Mouse (Mus musculus): Measurements from ENCODE around the gene Tbcc.

Tbcc gene

DNA sequence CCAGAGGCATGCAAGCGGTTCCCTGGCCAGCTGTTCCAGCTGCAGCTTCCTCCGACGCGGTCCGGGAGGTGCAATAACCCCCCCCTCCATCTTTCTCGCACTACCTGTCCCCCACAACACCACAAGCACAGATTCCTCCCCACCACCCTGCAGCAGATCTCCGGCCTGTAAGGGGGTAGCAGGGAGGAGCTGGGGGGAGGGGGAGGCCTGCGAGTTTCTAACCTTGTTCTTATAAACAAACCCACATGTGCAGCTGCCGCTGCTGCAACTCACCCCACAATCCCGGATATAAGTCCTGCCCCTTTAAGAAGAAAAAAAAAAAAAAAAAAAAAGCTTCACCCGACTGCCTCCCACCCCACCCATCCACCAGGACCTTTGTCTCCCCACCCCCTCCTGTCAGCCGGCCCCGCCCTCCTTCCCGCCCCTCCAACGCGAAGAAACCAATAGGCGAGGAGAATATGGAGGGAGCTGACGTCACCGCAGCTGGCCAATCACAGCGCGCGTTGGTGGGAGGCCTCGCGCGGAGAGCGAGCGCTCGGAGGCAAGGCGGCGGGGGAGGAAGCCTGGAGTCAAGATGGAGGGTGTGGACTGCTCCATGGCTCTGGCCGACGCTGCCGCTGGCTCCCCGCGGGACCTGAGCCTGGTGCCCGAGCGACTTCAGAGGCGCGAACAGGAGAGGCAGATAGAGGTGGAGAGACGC is at the start of gene Tbcc:
Gene Tbcc (plus strand): TSS at position 569 of the 700 bp plus-strand sequence.
- POLR2A ChIA-PET, result interaction anchor here (0.5 to 14.4 kb wide), 164 partner anchors 8 to 1537 kb away, joined by 3 to 179 read pairs (median 4); partner anchors contain the start of genes 2310039H08Rik (in 4 of the 4), Bicral (in 4 of the 4), Rpl7l1 (in 3 of the 4) and Ppp2r5d (in 2 of the 4)

DNA sequence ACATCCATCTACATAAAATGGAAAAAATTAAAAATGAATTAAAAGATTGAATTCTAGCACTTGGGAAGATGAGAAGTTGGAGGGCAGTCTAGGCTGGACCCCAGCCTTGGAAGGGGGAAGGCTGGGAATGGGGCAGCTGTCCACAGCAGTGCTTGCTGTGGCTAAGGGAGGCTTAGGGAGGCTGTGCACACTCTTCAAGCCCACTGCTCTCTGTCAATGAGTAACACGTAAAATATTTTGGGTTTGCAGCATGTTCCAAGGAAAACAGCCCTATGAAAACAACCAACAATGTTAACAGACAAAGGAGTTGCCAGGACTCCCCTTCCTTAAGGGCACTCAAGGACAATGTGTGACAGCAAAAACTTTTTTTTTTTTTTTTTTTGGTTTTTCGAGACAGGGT is 47.5 kb upstream of the Tbcc start:
- CTCF ChIA-PET, result no interaction called here
- POLR2A ChIA-PET, result interaction anchor here in 3 of 4 experiments (0.9 to 29.3 kb wide), 31 partner anchors 7 to 138 kb away, joined by 3 to 674 read pairs (median 11); partner anchors contain the start of genes Tbcc (in 3 of the 3), Rpl7l1 (in 2 of the 3), 2310039H08Rik (in 1 of the 3) and Bicral (in 1 of the 3)

More for the DNA sequence above, at the start of gene Tbcc:
- CTCF ChIA-PET, result interaction anchor here (0.5 to 1.7 kb wide), 60 partner anchors 9 to 1706 kb away, joined by 3 to 18 read pairs (median 4); partner anchors contain the start of genes 2310039H08Rik (in 2 of the 4), Abcc10 (in 1 of the 4), Cnpy3 (in 1 of the 4) and Klhdc3 (in 1 of the 4)

DNA sequence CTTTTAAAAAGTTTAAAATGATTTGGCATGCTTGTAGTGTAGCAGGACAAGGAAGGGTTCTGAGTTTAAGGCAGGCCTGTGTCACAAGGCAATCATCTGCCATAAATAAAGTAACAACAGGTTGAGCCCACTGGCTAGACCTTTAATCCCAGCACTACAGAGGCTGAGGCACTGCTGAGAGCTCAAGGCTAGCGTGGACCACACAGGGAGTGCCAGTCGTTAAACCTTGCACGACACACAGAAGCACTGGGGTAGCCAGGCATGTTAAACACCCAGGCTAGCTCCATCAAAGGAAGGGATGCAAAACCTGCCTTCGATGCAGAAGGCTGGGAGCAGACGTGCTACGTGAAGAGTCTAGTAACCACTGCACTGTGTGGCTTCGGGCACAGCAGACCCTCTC is 46.8 kb upstream of the Tbcc start:
- ChIA-PET CTCF (interaction anchor here in 2 of 4 experiments (0.6 to 0.9 kb wide), 2 partner anchors 9 to 32 kb away, joined by 3 read pairs; no protein-coding TSS in a partner anchor), POLR2A (interaction anchor here (0.5 to 22.0 kb wide), 38 partner anchors 9 to 166 kb away, joined by 3 to 674 read pairs (median 13); partner anchors contain the start of genes Bicral (in 2 of the 4), Rpl7l1 (in 2 of the 4), Tbcc (in 2 of the 4) and 2310039H08Rik (in 1 of the 4))

DNA sequence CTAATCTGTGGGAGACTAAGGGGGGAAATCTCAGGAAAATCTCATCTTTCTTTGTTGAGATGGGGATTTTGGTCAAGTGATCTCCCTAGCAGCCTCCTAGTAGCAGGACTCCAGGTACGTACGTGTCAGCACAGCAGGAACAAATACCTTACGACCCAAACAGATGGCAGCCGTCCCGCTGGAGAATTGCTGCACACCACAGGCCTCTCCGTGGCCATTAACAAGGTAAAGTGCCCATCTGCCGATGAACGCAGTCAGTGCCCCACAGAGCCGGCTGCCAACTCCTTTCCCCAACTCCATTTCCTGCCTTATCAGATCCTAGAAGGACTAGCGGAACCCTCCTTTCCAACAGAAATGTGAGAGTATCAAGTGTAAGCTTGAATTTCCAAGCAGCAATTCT is 45.7 kb upstream of the Tbcc start:
- CTCF ChIA-PET, result interaction anchor here in 3 of 4 experiments (0.6 to 0.9 kb wide), 7 partner anchors 41 to 426 kb away, joined by 3 to 4 read pairs (median 3); partner anchors contain the start of gene Tbcc (in 1 of the 3)
- POLR2A ChIA-PET, result interaction anchor here (0.6 to 22.0 kb wide), 59 partner anchors 8 to 781 kb away, joined by 3 to 674 read pairs (median 16); partner anchors contain the start of genes Bicral (in 4 of the 4), Rpl7l1 (in 3 of the 4), Tbcc (in 3 of the 4) and 2310039H08Rik (in 2 of the 4)

DNA sequence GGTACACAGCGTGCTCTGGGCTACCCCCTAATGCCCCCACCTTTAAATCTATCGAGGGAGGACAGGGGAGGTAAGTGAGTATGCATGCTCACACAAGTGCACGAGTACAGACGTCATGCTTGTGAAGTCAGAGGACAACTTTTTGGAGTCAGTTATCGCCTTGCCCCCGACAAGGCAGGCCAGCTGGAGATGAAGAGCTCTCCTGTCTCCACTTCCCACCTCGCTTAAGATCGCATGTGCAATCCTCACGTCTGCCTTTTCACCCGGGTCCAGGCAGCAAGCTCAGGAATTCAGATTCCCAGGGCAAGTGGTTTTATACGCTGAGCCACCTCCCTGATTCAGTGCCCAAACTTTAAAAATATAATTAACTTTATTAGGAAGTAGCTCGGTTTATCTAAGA is 45.2 kb upstream of the Tbcc start:
- POLR2A ChIA-PET, result interaction anchor here (0.6 to 22.0 kb wide), 78 partner anchors 8 to 781 kb away, joined by 3 to 674 read pairs (median 7); partner anchors contain the start of genes Bicral (in 4 of the 4), 2310039H08Rik (in 3 of the 4), Rpl7l1 (in 3 of the 4) and Tbcc (in 3 of the 4)
- CTCF ChIA-PET, result interaction anchor here in 3 of 4 experiments (0.7 to 0.9 kb wide), 4 partner anchors 42 to 426 kb away, joined by 3 to 4 read pairs (median 4); partner anchors contain the start of gene Tbcc (in 1 of the 3)

DNA sequence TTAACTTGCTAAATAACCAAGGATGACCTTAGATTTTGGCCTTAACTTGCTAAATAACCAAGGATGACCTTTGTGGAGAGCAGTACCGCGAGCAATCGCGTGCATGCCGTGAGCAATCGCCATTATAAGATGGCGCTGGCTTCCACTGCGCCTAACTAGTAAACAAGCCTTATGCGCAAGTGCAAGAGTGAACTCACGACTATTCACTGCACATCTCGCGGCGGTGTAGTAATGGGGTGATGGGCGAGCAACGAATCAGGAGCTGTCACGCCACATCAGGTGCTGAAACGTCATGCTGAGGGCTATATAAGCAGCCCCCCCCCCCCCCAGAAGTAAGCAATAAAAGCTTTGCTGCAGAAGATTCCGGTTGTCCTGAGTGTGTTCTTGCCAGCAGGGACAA is 43.9 kb upstream of the Tbcc start:
- POLR2A ChIA-PET, result interaction anchor here (0.6 to 22.0 kb wide), 112 partner anchors 8 to 1079 kb away, joined by 3 to 674 read pairs (median 5); partner anchors contain the start of genes Bicral (in 3 of the 4), Cnpy3 (in 3 of the 4), Ppp2r5d (in 3 of the 4) and Rpl7l1 (in 3 of the 4)
- CTCF ChIA-PET, result interaction anchor here in 3 of 4 experiments (0.6 to 0.7 kb wide), 4 partner anchors 9 to 363 kb away, joined by 4 to 8 read pairs (median 6); no protein-coding TSS in a partner anchor

DNA sequence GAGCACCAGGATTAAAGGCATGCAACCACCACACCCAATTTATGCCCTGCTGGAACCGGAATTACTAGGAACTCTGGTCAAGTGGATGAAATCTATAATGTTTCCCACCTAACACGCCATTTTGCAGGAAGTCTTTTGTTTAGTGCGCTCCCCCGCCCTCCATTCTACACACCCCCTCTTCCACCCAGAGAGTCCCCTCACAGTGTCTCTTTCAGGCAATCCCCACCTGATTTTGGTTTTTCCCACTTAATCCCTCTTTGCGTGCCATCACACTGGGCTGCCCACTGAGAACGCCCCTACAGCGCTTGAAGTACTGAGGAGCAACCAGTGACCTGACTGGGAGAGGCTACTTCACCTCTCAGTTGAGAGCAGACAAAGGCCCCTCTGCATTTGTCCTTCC is 43.3 kb upstream of the Tbcc start:
- ChIA-PET CTCF (interaction anchor here (0.5 to 1.8 kb wide), 11 partner anchors 9 to 363 kb away, joined by 3 to 8 read pairs (median 4); partner anchors contain the start of genes Bicral (in 1 of the 4) and Rpl7l1 (in 1 of the 4)), POLR2A (interaction anchor here (0.6 to 22.0 kb wide), 110 partner anchors 7 to 1076 kb away, joined by 3 to 674 read pairs (median 5); partner anchors contain the start of genes Bicral (in 3 of the 4), Cnpy3 (in 3 of the 4), Ppp2r5d (in 3 of the 4) and Rpl7l1 (in 3 of the 4))

DNA sequence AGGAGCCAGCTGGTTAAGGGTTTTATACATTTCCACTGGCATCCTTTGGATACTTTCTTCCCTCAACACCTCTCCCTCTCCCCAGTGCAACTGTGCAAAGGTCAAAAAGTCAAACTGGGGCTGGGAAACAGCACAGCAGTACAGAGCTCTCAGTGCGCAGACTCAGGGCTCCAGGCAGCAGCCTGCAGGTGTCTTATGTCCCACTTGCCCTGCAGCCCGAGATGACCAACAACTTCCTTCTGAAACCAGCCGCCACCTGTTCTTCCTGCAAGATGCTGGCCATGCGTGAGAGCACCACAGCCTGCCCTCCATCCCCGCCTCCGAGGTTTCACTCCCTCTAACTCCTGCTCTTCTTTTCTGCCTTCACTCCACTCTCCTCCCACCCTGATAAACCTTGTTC is 37.8 kb upstream of the Tbcc start:
- ChIA-PET CTCF (interaction anchor here in 3 of 4 experiments (0.6 to 1.5 kb wide), 11 partner anchors 9 to 652 kb away, joined by 3 to 8 read pairs (median 4); no protein-coding TSS in a partner anchor), POLR2A (interaction anchor here (0.6 to 22.0 kb wide), 60 partner anchors 7 to 1171 kb away, joined by 3 to 674 read pairs (median 6); partner anchors contain the start of genes Rpl7l1 (in 3 of the 4), Tbcc (in 3 of the 4), 2310039H08Rik (in 1 of the 4) and Cnpy3 (in 1 of the 4))

DNA sequence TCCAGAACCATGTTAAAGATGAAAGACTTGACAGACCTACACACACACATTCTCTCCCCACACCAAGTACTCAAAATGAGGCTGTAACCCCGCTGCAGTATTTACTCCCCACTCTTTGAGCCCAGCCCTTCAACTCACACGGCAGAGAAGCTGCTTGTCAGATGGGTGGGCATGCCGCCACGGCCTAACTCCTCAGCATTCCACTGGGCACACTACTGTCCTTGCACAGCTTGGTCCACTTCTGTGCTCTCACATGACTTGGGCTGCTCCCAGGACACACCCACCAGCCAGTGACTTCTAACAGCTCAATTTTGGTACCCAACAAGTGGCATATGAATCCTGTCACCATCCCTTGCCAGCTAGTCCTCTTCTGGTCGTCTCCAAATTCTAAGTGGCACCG is 37.2 kb upstream of the Tbcc start:
- ChIA-PET POLR2A (interaction anchor here (0.6 to 22.0 kb wide), 60 partner anchors 7 to 1123 kb away, joined by 3 to 674 read pairs (median 6); partner anchors contain the start of genes Rpl7l1 (in 3 of the 4), Tbcc (in 3 of the 4), 2310039H08Rik (in 2 of the 4) and Cnpy3 (in 1 of the 4)), CTCF (interaction anchor here in 3 of 4 experiments (0.7 to 1.5 kb wide), 7 partner anchors 9 to 651 kb away, joined by 3 to 8 read pairs (median 4); no protein-coding TSS in a partner anchor)

DNA sequence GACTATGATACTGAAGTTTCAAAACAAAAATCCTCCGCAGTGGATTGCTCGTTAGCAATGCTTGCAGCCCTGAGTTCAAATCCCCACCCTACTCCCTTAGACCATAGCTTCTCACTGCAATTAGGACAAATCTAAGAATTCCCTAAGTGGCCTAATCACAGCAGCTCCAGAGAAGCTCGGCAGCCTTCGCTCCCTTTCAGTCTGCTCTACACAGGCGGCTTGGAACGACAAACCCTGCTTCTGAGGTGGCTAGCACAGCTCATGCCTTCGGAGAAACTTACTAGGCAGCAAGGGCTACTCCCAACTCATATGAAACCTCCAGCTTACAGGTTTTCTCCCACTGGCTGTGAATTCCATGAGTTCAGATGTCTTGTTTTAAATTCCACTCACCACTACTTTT is 36.4 kb upstream of the Tbcc start:
- CTCF ChIA-PET, result interaction anchor here (0.6 to 1.2 kb wide), 4 partner anchors 10 to 79 kb away, joined by 3 to 4 read pairs (median 3); partner anchors contain the start of gene Rpl7l1 (in 1 of the 4)
- POLR2A ChIA-PET, result interaction anchor here (0.6 to 22.0 kb wide), 53 partner anchors 8 to 243 kb away, joined by 3 to 674 read pairs (median 4); partner anchors contain the start of genes 2310039H08Rik (in 3 of the 4), Rpl7l1 (in 3 of the 4), Cnpy3 (in 2 of the 4) and Tbcc (in 2 of the 4)

DNA sequence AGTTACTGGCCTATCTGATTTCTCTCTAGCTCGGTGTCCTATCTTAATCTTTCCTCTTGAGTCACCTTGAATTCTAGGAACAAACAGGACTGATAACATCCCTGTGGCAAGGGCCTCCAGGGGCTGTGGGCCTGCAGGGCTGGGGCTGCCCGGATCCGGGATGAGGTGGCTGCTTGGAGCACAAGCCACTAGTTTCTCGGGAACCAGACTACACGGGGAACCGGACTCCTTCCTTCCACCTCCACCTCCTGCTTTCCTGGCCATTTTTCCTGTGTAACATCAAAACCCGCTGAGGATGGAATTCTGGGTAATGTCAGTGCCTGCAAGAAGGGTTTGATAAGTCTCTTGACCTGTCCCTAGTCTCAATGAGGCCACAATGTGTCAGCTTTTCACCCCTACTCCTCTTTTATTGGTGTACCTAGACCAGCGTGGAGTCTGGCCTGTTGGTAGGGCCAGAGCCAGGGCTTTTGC is 35.8 kb upstream of the Tbcc start:
- POLR2A ChIA-PET, result interaction anchor here (0.5 to 22.0 kb wide), 55 partner anchors 8 to 828 kb away, joined by 3 to 674 read pairs (median 4); partner anchors contain the start of genes Rpl7l1 (in 3 of the 4), Cnpy3 (in 2 of the 4), Tbcc (in 2 of the 4) and 2310039H08Rik (in 1 of the 4)

DNA sequence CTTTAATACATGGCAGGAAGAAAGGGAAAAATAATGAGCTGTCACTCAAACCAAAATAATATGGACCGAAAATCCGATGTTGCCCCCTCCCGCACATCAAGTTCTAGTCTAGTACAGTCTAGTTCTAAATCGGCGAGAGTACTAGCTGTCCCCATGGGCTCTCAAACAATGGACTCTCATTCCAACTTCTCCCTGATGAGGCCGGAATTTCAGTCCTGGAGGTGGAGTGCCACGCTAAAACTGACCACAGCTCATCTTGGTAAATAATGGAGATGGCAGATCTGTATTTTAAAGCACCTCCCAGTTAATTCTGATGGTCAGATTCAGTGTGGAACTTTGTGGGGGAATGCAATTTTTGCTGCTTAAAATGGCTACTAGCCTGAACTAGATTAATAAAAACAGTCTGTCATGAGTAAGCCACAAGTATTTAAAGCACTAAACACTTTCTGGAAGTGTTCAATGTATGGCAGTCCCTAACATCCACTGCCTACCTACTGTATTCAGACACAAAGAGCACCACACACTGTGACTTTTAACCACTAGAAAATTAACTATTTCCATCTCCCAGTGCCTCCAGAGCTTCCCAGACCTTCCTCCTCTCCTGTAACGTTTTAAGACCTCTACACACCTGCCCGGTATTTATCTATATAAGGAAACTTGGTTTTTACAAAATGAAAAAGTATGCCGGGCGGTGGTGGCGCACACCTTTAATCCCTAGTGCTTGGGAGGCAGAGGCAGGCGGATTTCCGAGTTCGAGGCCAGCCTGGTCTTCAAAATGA is 35.0 kb upstream of the Tbcc start:
- ChIA-PET POLR2A (interaction anchor here (0.5 to 22.0 kb wide), 49 partner anchors 8 to 1271 kb away, joined by 3 to 674 read pairs (median 4); partner anchors contain the start of genes Rpl7l1 (in 3 of the 4), Cnpy3 (in 2 of the 4), Tbcc (in 2 of the 4) and 2310039H08Rik (in 1 of the 4)), CTCF (interaction anchor here in 2 of 4 experiments (0.6 to 1.0 kb wide), 3 partner anchors 9 to 62 kb away, joined by 3 to 4 read pairs (median 3); no protein-coding TSS in a partner anchor)

More for the DNA sequence above, 35.8 kb upstream of the Tbcc start:
- CTCF ChIA-PET, result interaction anchor here in 2 of 4 experiments (0.5 to 1.0 kb wide), 4 partner anchors 9 to 72 kb away, joined by 3 to 5 read pairs (median 3); partner anchors contain the start of gene Rpl7l1 (in 1 of the 2)

DNA sequence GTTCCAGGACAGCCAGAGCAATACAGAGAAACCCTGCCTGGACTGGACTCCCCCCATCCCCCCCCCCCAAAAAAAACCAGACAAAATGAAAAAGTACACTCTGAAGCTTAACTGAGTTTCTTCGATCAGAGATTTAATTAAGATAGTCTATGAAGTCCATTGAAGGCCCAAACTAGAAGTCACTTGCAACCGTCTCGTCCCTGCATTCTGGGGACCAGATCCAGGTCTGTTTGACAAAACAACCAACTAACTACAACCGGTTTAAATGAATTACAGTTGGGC is 34.4 kb upstream of the Tbcc start:
- POLR2A ChIA-PET, result interaction anchor here (0.5 to 22.0 kb wide), 21 partner anchors 8 to 1255 kb away, joined by 3 to 674 read pairs (median 11); partner anchors contain the start of genes Rrp36 (in 1 of the 4), Taf8 (in 1 of the 4) and Tbcc (in 1 of the 4)

DNA sequence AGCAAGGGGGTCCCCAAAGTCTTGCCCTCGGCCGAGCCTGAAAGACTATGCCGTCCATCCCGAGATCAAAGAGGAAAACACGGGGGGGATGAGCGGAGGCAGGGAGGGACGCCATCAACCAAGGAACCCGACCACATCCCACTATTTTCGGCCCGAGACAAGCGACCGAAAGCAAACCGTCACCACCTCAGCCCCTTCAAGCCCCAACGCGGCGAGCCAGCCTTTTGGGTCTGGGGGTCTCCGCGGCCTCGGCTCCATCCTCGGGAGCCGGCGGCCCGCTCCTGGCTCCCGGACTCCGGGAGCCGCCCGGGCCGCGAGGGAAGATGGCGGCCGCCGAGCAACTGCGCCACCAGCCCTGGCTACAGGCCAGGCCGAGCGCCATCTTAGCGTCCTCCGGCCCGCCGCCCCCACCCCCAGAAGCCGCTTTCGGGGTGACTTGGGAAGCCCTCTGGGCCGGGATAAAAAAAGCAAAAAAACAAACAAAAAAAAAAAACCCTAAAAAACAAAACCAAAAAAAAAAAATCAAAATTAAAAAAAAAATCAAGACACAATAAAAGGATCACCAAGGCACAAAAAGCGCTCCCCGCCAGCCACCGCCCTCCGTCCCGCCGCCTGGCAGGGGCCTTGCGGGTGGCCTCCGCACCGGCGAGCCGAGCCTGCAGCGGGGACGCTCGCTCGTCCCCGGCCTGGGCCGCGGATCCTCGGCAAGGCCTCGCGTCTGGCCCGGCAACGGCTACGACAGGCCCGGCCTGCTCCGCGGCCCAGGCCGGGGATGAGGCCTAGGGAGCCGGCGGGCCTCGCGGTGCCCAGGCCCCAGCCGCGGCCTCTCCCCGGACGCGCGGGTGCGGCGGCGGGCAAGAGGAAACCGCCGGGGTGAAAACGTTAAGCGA is 33.8 kb upstream of the Tbcc start:
- ChIA-PET CTCF (interaction anchor here in 2 of 4 experiments (0.6 to 1.4 kb wide), 2 partner anchors 8 to 752 kb away, joined by 3 read pairs; no protein-coding TSS in a partner anchor), POLR2A (interaction anchor here (0.5 to 22.0 kb wide), 29 partner anchors 8 to 1256 kb away, joined by 3 to 674 read pairs (median 11); partner anchors contain the start of genes Tbcc (in 3 of the 4) and Taf8 (in 1 of the 4))

More for the DNA sequence above, 34.4 kb upstream of the Tbcc start:
- CTCF ChIA-PET, result interaction anchor here in 2 of 4 experiments (0.6 to 1.0 kb wide), 2 partner anchors 9 to 752 kb away, joined by 3 to 4 read pairs; no protein-coding TSS in a partner anchor

DNA sequence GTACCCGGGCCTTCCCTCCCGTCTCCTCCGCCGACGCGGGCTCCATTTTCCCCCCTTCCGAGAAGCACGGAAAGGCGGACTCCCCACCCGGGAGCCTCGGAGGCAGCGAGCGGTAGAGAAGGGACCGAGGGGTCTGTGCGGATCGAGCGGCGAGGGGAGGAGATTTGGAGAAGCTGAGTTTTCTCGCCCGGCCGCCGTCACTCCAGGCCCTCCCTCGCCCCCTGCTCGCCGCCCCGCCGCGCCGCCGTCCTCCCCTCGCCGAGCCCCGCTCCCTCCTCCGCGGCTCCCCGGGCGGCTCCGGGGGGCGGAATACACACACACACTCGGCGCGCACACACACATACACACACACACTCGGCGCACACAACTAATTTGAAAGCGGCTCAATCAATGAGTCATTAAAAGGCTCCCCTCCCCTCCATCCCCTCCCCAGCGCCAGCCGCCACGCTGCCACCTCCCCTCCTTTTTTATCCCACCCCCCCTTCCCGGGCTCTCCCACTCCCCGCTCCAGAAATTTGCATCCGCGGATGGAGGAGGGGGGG is 33.1 kb upstream of the Tbcc start:
- ChIA-PET CTCF (interaction anchor here in 1 of 4 experiments (1.4 kb wide), 1 partner anchor 9 kb away, joined by 3 read pairs; no protein-coding TSS in a partner anchor), POLR2A (interaction anchor here in 3 of 4 experiments (0.6 to 5.4 kb wide), 39 partner anchors 9 to 604 kb away, joined by 3 to 189 read pairs (median 7); partner anchors contain the start of genes Tbcc (in 3 of the 3), Rpl7l1 (in 2 of the 3), 2310039H08Rik (in 1 of the 3) and Cnpy3 (in 1 of the 3))
